Mouse (Mus musculus): Measurements from ENCODE around the gene Ptpn1. TPM values are rescaled to one million over a fixed set of nuclear protein-coding genes. Genes with fewer than 3 reads are reported as not detected.
A peak's percentile ranks its signal among the peaks of the same experiment; 100 is the strongest.

Ptpn1 gene
- polyA plus RNA-seq, 1 experiment from 2014 or later, result 45.1 TPM

- no peak overlapping the region for H3K9ac ChIP-seq
- no peaks in the 10 kb centered on the region for H3K36me3 ChIP-seq
- no peak overlapping the region for H3K4me2 ChIP-seq
- no peak overlapping the region for H3K27ac ChIP-seq
- H3K27me3 ChIP-seq, result no peaks in the 10 kb centered on the region
- no peak overlapping the region for H3K4me3 ChIP-seq
- 86% methylated on average over 5 of the region's 5 CpGs for WGBS
- H3K9me3 ChIP-seq (replicated peaks), result no peaks in the 10 kb centered on the region
- H3K4me1 ChIP-seq (replicated peaks), result peaks cover 18% of the 10 kb centered on the region
- no peak for ATAC-seq (replicated peaks; ENCODE audit: insufficient number of reproducible peaks, insufficient read depth, low FRiP score, low read depth)
These were observed 7.8 kb upstream of the Ptpn1 start for GRCm38 (mm10) chr2:167924011-167924410.

GRCm38 (mm10) chr2:167924803-167925604, 6.9 kb upstream of the Ptpn1 start:
- H3K4me2 ChIP-seq, result peak overlapping the region; percentile 80
- H3K36me3 ChIP-seq, result no peaks in the 10 kb centered on the region
- ATAC-seq (replicated peaks; ENCODE audit: insufficient number of reproducible peaks, insufficient read depth, low FRiP score, low read depth), result peak; percentile 58; the same call in 1 of the 2 replicates
- peak overlapping the region; percentile 46 for H3K4me3 ChIP-seq
- peak overlapping the region; percentile 44 for H3K9ac ChIP-seq
- H3K4me1 ChIP-seq (replicated peaks), result peaks cover 16% of the 10 kb centered on the region
- no peaks in the 10 kb centered on the region for H3K27me3 ChIP-seq
- no peaks in the 10 kb centered on the region for H3K9me3 ChIP-seq (replicated peaks)
- 3% methylated on average over 29 of the region's 29 CpGs for WGBS
- peak overlapping the region; percentile 76 for H3K27ac ChIP-seq

GRCm38 (mm10) chr2:167925841-167926800, 5.7 kb upstream of the Ptpn1 start:
- no peak overlapping the region for H3K4me3 ChIP-seq
- 73% methylated on average over 11 of the region's 11 CpGs for whole genome bisulfite sequencing
- H3K27ac ChIP-seq, result peak overlapping the region; percentile 76; the same call in 1 of the 2 replicates
- H3K9me3 ChIP-seq (replicated peaks), result no peaks in the 10 kb centered on the region
- H3K36me3 ChIP-seq, result no peaks in the 10 kb centered on the region
- H3K9ac ChIP-seq, result no peak overlapping the region
- H3K4me2 ChIP-seq, result 0 out of 2 replicates have a peak overlapping the region, but pooled peaks have one; percentile 80
- H3K4me1 ChIP-seq (replicated peaks), result peaks cover 15% of the 10 kb centered on the region
- ATAC-seq (replicated peaks; ENCODE audit: insufficient number of reproducible peaks, insufficient read depth, low FRiP score, low read depth), result no peak
- H3K27me3 ChIP-seq, result no peaks in the 10 kb centered on the region

- no peaks in the 10 kb centered on the region for H3K9me3 ChIP-seq (replicated peaks)
- H3K27me3 ChIP-seq, result no peaks in the 10 kb centered on the region
- 68% methylated on average over 4 of the region's 4 CpGs for WGBS
- no peak overlapping the region for H3K27ac ChIP-seq
- no peaks in the 10 kb centered on the region for H3K36me3 ChIP-seq
- no peak overlapping the region for H3K4me3 ChIP-seq
- no peak for ATAC-seq (replicated peaks; ENCODE audit: insufficient number of reproducible peaks, insufficient read depth, low FRiP score, low read depth)
- no peak overlapping the region for H3K9ac ChIP-seq
- H3K4me1 ChIP-seq (replicated peaks), result peaks cover 23% of the 10 kb centered on the region
- no peak overlapping the region for H3K4me2 ChIP-seq
These were observed 3.8 kb upstream of the Ptpn1 start for GRCm38 (mm10) chr2:167928002-167928526.

GRCm38 (mm10) chr2:167928972-167929371, 2.9 kb upstream of the Ptpn1 start:
- 72% methylated on average over 3 of the region's 3 CpGs for WGBS
- no peak for ATAC-seq (replicated peaks; ENCODE audit: insufficient number of reproducible peaks, insufficient read depth, low FRiP score, low read depth)
- H3K36me3 ChIP-seq, result no peaks in the 10 kb centered on the region
- peaks cover 32% of the 10 kb centered on the region for H3K4me1 ChIP-seq (replicated peaks)
- H3K4me2 ChIP-seq, result no peak overlapping the region
- no peaks in the 10 kb centered on the region for H3K9me3 ChIP-seq (replicated peaks)
- no peaks in the 10 kb centered on the region for H3K27me3 ChIP-seq
- H3K27ac ChIP-seq, result no peak overlapping the region
- H3K9ac ChIP-seq, result no peak overlapping the region
- no peak overlapping the region for H3K4me3 ChIP-seq

GRCm38 (mm10) chr2:167930975-167931374, 882 bp upstream of the Ptpn1 start:
- 96% methylated on average over 3 of the region's 3 CpGs for WGBS

GRCm38 (mm10) chr2:167932727-167933231, 922 bp downstream of the Ptpn1 start:
- Histone ChIP-seq H3K9ac (peak overlapping the region; percentile 89), H3K9me3 (replicated peaks) (no peaks in the 10 kb centered on the region), H3K4me2 (peak overlapping the region; percentile 82), H3K36me3 (no peaks in the 10 kb centered on the region), H3K4me3 (peak overlapping the region; percentile 87), H3K4me1 (replicated peaks) (peaks cover 40% of the 10 kb centered on the region), H3K27ac (peak overlapping the region; percentile 66), H3K27me3 (no peaks in the 10 kb centered on the region)
- WGBS, result under 1% methylated on average over 18 of the region's 18 CpGs
- ATAC-seq (replicated peaks; ENCODE audit: insufficient number of reproducible peaks, insufficient read depth, low FRiP score, low read depth), result peak; percentile 11; the same call in 1 of the 2 replicates

More at GRCm38 (mm10) chr2:167930975-167931374, 882 bp upstream of the Ptpn1 start:
- H3K9ac ChIP-seq, result 0 out of 2 replicates have a peak overlapping the region, but pooled peaks have one; percentile 89
- no peak overlapping the region; the same call in 1 of the 2 replicates for H3K4me2 ChIP-seq
- peak overlapping the region; percentile 79; the same call in 1 of the 2 replicates for H3K27ac ChIP-seq
- peak overlapping the region; percentile 87; the same call in 1 of the 2 replicates for H3K4me3 ChIP-seq
- no peaks in the 10 kb centered on the region for H3K27me3 ChIP-seq
- ATAC-seq (replicated peaks; ENCODE audit: insufficient number of reproducible peaks, insufficient read depth, low FRiP score, low read depth), result no peak
- H3K36me3 ChIP-seq, result no peaks in the 10 kb centered on the region
- H3K4me1 ChIP-seq (replicated peaks), result peaks cover 28% of the 10 kb centered on the region
- H3K9me3 ChIP-seq (replicated peaks), result no peaks in the 10 kb centered on the region

- Histone ChIP-seq H3K4me1 (replicated peaks) (peaks cover 41% of the 10 kb centered on the region), H3K27me3 (no peaks in the 10 kb centered on the region), H3K9me3 (replicated peaks) (no peaks in the 10 kb centered on the region), H3K4me2 (peak overlapping the region; percentile 82), H3K9ac (peak overlapping the region; percentile 89), H3K27ac (no peak overlapping the region), H3K4me3 (peak overlapping the region; percentile 87), H3K36me3 (no peaks in the 10 kb centered on the region)
- 23% methylated on average over 7 of the region's 7 CpGs for WGBS
- ATAC-seq (replicated peaks; ENCODE audit: insufficient number of reproducible peaks, insufficient read depth, low FRiP score, low read depth), result no peak
These were observed 1.5 kb downstream of the Ptpn1 start for GRCm38 (mm10) chr2:167933397-167933796.

- no peak overlapping the region for H3K4me3 ChIP-seq
- 51% methylated on average over 3 of the region's 3 CpGs for whole genome bisulfite sequencing
- no peak overlapping the region; the same call in 1 of the 2 replicates for H3K4me2 ChIP-seq
- ATAC-seq (replicated peaks; ENCODE audit: insufficient number of reproducible peaks, insufficient read depth, low FRiP score, low read depth), result no peak
- peak overlapping the region; percentile 24; the same call in 1 of the 2 replicates for H3K27ac ChIP-seq
- H3K9ac ChIP-seq, result no peak overlapping the region
- H3K27me3 ChIP-seq, result no peaks in the 10 kb centered on the region
- H3K36me3 ChIP-seq, result no peaks in the 10 kb centered on the region
- H3K4me1 ChIP-seq (replicated peaks), result peaks cover 67% of the 10 kb centered on the region
- no peaks in the 10 kb centered on the region for H3K9me3 ChIP-seq (replicated peaks)
These were observed 4.1 kb downstream of the Ptpn1 start for GRCm38 (mm10) chr2:167935956-167936355.

- Histone ChIP-seq H3K36me3 (no peaks in the 10 kb centered on the region), H3K9ac (no peak overlapping the region), H3K9me3 (replicated peaks) (no peaks in the 10 kb centered on the region), H3K4me3 (no peak overlapping the region), H3K27ac (peak overlapping the region; percentile 28; the same call in 1 of the 2 replicates), H3K4me2 (no peak overlapping the region), H3K27me3 (no peaks in the 10 kb centered on the region), H3K4me1 (replicated peaks) (peaks cover 78% of the 10 kb centered on the region)
- WGBS, result 64% methylated on average over 3 of the region's 3 CpGs
- no peak for ATAC-seq (replicated peaks; ENCODE audit: insufficient number of reproducible peaks, insufficient read depth, low FRiP score, low read depth)
These were observed 6.9 kb downstream of the Ptpn1 start for GRCm38 (mm10) chr2:167938786-167939185.
